Mouse (Mus musculus): ENCODE data around the gene Pold2.

Gene Pold2

DNA sequence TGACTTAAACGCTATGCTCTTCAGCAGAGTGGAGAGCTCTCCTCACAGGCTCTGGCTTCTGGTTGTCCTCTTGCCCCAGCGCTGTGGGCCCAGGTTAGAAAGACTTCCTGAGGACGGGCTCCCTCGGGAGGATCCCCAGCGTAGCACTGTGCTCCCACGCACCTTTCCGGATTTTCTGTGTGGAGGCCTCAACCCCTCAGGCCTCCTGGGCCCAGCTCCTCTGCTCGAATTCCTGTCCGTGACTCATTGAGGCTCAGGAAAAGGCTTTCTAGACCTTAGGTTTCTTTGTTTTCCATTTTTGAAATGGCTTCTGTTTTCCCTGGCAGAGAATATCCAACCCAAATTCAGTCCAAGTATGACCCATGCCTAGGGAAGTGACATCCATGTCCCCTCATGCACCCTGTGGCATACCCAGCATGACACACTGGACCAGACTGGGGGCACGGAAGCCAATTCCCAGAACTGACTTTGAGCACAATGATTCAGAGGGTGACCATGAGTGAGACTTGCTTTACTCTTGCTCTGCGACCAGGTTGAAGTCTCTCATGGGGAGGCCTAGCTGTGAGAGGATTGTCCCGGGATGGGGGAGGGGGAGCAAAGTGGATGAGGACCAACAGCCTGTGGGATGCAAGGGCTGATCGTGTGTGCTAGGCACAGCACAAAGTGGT lies 18.1 kb downstream of the Pold2 start:
- DNase-seq (ENCODE audit: low spot score): no peak

DNA sequence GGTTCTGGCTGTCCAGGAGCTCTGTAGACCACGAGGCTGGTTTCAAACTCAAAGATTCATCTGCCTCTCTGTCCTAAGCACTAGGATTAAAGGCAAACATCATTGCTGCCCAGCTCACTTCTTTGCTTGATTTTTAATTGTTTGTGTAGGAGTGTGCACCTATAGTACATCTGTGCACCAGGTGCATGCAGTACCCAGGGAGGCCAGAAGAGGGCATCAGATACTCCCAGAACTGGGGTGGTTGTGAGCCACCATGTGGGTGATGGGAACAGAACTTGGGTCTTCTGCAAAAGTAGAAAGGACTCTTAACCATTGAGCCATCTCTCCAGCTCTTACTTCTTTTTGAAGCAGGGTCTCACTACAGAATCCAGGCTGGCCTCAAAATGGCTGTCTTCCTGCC lies 19.4 kb downstream of the Pold2 start:
- no peak for DNase-seq (ENCODE audit: low spot score)

DNA sequence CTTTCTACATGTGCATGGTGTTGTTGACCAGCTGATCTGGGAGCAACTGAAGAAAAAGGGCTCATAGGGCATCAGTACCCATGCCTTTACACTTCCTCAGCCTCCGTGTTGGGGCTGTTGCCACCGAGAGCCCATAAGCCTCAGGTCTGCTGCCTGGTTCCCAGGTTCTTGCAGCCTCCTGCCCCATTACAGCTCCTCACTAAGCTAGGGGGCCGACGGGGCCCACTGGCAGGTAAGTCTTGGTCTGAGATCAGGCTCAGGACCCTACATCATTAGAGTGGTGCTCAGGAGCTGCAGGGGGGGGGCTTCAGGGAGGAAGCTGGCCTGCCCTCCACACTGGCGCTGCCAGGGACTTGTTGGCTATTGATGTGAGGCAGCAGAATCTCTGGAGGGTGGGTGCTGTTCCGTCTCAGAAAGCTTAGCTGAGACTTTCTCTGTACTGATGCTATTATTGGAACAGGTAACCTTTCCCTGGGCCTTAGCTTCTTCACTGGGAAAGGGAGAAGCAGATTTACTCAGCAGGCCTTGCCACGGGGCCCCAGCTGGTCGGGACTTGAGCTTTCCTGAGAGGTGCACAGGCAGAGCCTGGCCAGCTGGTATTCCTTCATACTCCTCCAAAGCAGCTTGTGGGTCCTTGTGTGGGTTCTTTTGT lies 21.5 kb downstream of the Pold2 start:
- no peak for DNase-seq (ENCODE audit: low spot score)

DNA sequence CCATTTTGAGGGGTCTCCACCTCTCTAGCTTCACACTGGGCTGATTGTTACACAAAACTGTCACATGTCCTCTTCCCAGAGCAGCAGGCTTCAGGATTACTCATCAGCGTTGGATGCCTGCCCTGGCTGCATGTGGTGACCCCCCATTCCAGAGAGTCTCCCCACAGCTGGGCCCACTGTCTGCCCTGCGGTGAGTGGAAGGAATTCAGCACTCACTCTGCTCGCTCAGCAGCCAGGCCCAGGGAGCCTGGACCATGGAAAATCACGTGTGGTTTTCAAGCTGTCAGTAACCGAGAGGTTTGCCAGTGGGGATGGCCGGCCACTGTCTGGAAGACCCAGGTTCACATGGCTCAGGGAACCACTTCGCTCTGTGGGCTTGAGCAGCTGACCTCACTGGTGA lies 22.2 kb downstream of the Pold2 start:
- peak; percentile 53 for DNase-seq (ENCODE audit: low spot score)

DNA sequence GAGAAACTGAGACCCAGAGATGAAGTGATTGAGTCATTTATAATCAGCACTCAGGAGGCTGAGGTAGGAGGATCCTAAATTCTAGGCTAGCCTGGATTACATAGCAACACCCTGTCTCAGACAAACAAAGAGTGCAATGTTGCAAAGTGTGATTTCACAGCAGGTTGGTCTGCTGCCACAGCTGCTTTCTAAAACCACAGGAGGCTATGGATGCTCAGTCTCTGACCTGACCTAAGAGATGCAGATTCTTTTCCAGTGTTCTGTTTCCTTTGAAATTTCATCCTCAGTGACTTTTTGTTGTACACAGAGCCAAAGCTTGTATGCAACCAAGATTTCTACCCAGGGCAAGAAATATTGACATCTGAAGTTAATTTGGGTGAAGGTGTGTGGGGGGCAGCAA lies 22.6 kb downstream of the Pold2 start:
- DNase-seq (ENCODE audit: low spot score): no peak

DNA sequence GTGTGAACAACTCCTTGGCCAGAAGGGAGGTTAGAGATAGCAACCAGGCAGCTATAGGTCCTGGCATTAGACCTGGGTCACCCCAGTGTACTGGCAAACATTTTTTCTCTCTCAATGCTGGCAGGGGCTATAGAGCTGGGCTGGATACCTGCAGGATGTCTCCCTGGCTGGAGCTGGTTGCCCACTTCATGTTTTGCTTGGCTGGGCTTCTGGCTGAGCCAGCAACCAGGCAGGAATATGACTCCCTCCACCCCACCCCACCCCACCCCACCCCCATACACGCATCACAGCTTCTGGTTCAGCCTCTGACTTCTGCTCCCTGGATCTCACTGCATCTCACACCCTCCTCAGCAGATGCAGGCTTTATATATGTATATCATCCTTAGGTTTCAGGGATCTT lies 25.8 kb downstream of the Pold2 start:
- DNase-seq (ENCODE audit: low spot score): no peak

DNA sequence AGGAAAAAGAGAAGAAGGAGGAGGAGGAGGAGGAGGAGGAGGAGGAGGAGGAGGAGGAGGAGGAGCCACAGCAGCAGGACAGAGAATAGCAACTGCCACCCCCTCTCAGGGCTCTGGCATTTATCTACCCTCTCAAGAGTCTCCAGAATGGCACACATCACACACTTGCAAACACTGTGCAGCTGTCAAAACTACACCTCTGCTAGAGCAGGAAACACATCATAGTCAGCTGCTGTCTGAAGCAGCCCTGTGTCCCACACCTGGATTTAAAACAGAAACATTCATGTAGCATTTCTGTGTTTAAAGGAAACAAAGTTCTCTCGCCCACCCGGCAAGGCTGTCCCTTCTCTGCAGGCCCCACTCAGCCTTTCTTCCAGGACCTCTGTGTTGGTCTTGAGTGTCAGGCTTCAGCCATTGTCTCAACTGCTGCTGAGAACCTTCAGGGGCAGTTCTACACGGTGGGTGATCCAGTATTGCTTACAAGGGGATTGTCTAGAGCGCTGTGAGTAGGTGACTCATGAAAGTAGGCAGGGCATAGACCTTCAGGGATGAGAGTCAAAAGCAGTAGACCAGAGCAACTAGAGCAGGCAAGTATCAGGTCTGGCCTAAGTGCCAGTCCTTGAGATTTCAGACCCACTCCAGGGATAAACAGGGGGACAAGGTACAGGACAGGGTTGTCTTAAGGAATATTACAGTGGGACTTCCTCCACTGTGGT lies 26.9 kb downstream of the Pold2 start:
- DNase-seq (ENCODE audit: low spot score): no peak

DNA sequence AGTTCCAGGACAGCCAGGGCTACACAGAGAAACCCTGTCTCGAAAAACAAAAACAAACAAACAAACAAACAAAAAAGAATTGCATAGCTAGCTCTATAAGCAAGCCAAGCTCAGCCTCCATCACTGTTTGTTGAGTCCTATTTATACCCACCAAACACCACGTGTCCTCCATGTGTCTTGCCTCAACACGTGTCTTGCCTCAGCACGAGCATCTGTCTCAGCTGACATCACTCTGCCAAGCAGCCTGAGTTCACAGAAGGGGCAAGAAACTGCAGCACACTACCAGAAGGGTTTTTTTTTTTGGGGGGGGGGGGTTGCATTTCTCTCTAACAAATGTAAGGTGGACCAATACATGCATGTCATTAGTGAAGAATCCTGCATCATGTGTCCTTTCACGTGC lies 27.6 kb downstream of the Pold2 start:
- DNase-seq (ENCODE audit: low spot score): no peak

DNA sequence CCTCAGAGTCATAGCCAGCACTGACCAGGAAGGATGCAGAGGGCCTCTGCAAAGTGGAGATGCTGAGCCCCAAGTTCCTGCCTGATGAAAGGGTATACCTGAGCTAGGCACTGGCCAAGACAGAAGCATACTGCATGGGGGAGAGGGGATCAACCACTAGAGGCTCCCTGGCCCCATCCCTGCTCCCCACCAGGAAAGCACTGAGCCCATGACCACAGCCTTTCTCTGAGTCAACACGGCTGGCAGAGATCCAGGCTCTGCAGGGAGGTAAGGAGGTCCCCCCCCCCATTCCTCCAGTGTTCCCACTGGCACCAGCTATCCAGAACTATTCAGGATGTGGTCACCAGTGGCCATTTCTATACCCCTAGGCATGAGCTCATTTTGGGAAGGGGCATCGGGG lies 28.8 kb downstream of the Pold2 start:
- DNase-seq (ENCODE audit: low spot score): no peak

DNA sequence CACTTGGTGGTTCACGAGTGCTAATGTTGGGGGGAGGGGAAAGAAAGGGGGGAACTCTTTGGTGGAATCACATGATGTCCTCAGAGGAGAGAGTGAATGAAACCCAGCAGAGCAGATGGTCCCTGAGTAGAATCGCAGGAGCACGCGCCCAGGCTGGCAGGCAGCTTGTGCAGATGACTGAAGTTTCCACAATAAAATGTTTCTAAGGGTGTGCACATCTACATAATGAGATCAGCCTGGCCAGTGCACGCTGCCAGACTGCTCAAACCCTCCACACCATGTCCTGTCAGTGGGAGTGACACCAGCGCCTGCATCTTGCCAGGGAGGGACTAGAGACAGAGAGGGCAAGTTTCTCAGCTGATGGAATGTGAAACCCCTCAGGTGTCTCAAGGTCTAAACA lies 29.4 kb downstream of the Pold2 start:
- DNase-seq (ENCODE audit: low spot score): peak; percentile 47

DNA sequence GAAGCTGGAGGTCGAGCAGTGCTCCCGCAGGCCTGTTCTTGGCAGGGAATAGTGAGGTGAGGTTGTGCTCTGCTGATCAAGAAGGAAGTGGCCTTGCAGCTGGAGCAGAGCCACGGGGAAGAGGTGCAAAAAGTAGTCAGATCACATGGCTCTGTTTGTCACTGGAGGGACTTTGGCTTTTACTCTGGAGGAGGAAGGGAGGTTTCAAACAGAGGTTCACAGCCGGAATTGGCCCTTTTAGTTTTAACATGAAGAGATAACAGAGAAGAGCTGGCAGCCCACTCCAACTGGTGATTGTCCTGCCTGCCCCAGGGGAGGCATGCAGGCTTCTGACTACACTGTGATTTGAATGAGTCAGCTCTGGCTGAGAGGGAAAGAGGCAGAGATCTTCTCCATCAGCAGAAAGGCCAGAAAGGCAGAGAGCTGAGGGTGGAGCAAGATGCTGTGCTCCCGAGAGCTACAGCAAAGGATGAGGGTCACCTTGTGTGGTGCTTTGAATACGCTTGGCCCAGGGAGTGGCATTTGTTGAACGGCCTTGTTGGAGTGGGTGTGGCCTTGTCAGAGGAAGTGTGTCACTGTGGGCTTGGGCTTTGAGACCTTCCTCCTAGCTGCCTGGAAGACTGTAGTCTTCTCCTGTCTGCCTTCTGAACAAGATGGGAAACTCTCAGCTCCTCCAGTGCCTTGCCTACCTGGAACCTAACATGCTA lies 31.3 kb downstream of the Pold2 start:
- DNase-seq (ENCODE audit: low spot score): no peak

DNA sequence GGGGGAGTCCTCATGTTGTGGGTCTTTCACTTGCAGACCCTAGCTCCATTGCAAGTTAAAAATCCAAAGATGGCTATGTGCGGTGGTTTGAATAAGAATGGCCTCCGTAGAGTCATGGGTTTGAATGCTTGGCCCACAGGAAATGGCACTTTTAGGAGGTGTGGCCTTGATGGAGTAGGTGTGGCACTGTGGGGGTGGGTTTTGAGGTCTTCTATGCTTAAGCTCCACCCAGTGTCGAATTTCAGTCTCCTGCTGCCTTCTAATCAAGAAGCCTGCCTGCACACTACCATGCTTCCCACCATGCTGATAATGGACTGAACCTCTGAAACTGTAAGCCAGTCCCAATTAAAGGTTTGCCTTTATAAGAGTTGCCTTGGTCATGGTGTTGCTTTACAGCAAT lies 35.0 kb downstream of the Pold2 start:
- no peak for DNase-seq (ENCODE audit: low spot score)

DNA sequence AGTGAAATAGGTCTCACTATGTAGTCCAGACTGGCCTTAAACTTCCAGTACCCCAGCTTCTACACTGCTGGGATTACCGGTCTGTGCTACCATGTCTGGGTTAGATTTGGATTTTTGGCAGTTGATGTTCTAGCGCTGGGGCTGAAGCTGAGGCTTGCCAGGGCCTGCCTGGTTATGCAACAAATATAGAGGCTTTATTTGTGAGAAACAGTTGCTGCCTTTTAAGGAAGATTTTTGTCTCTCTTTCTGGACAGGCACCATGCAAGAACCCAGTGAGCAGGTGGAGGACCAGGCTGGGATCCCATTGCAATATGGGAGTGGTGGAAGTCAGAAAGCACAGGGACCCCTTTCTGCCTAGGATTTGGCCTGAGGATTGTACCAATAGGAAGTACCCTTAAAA lies 36.3 kb downstream of the Pold2 start:
- DNase-seq (ENCODE audit: low spot score): no peak

DNA sequence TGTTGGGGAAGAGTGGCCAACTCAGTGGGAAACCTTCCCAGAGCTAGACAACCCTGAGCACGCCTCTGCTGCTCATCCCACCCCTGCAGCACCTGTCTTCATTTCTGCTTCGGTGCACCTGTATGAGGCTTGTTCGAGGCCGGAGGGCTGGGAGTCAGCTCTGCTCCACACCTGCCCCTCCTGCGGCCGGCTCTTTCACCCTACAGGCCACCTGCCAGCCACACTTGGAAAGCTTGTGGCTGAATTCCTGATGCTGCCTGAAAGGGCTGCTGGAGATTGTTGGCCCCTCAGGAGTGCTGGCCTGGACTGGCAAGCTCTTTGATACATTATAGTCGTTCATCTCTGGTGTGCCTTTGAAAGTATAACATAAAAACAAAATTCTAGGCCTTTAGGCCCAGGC lies 37.7 kb downstream of the Pold2 start:
- DNase-seq (ENCODE audit: low spot score): no peak

DNA sequence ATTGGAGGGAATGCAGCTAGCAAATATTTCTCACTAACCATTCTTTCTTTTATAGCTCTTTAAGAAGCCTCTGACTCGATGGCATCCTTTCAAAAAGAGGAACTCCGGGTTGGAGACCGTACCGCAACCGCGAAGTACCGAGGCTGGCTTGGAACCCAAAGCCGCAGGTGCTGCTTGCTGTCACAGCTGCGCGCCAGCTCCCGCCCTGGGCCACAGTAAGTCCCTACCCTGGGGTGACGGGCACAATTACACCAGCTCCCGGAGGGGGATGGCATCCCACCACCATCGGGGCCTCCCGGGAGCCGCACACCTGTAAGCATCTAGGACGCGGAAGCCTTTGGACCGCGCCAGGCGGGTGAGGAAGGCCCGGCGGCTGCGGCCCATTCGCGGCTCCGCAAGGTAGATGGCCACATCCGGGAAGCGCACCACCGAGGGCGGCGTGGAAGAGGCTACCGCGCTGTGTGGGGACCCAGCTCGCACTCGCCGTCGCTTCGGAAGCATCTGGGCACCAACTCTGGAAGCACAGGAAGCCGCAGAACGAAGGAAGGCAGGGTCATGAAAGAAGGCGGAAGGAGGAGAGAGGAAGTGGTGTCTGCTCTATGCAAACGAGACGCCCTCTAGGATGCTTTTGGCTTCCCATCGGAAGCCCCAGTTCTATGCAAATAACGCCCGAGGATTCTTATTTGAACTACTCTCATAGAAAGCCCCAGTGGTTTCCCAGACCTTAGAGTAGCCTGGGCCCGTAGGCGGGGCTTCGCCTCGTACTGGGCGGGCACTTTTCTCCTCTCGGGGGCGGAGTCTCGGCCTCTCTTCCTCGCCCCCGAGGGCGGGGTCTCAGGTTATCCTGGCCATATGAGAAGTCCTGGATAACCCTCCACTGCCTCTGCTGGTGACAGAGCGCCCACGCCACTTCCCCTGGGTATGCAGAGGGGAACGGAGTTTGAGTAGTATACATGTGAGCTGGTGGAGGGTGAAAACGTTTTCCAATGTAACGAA lies 40.5 kb downstream of the Pold2 start, which contains the start of gene Polm:
Polm (minus strand) TSS at position 766 of the 996 bp plus-strand sequence.
- peak; percentile 87 for DNase-seq (ENCODE audit: low spot score)

DNA sequence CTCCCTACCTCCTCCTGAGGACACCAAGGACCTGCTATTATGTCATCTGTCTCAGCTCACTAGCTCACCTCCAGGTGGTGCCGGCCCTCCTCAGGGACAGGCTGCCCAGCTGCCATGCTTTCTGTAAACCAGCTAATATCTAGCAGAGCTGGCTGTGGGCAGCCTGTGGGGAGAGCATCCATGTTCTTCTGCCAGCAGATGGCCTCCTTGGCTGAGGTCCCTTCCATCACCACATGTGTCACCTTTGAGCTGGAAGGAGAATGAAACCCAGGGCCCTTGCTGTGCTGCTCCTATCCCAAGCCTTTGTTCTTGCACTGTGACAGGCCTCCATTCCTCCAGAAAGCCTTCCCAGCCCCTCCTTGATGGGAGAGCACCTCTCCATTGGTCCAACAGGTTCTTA lies 42.0 kb downstream of the Pold2 start:
- no peak for DNase-seq (ENCODE audit: low spot score)

DNA sequence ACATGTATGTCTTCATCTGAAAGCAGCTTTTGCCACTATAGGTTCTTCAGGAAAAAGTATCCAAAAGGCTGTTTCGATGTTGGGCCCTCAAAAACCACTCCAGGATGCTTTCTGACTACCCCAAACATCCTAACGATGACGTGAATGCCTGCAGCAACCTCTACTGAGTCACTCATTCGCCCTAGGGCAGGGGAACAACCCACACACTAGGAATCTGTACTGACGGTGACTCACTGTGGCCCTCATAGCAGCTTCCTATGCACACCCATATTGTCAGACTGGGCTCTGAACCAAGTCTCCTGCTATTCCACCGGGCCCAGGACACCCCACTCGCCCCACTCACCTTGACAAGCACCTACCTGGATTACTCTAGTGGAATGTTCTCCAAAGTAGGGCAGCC lies 43.0 kb downstream of the Pold2 start:
- DNase-seq (ENCODE audit: low spot score): no peak

DNA sequence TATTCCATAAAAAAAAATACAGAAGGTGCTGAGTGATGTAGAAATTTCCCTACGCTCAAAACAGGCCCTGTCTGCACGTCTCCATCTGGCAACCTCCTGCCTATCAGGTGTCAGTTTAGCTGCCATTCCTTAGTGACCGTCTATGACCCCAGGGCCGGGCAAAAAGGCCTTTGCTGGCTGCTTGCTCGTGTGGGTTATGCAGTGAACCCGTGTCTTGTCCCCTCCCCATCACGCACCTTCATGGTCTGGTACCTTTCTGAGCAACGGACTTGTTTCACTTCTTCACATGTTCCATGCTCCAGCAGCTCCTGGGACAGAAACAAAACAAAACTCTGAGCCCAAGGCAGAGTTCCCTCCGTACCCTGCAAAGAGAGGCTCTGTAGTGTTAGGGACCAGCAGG lies 43.6 kb downstream of the Pold2 start:
- no peak for DNase-seq (ENCODE audit: low spot score)

DNA sequence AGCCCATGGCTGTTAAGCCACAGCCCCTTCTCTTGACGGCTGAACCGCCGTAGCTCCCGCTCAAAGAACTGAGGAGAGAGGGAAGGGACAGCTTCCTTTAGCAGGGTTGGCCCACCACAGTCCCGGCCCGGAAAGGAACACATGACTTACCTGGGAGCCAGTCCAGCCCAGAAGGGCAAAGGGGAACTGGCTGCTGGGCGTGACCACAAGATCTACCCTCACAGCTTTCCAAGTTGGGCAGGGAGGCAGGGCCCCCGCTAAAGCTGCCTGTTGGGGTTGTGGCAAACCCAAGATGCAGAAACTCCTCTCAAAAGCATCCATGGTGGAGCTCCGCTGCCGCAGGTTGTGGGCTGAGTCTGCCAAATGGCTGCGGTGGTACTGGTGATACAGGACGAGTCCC lies 48.8 kb downstream of the Pold2 start:
- DNase-seq (ENCODE audit: low spot score): no peak

DNA sequence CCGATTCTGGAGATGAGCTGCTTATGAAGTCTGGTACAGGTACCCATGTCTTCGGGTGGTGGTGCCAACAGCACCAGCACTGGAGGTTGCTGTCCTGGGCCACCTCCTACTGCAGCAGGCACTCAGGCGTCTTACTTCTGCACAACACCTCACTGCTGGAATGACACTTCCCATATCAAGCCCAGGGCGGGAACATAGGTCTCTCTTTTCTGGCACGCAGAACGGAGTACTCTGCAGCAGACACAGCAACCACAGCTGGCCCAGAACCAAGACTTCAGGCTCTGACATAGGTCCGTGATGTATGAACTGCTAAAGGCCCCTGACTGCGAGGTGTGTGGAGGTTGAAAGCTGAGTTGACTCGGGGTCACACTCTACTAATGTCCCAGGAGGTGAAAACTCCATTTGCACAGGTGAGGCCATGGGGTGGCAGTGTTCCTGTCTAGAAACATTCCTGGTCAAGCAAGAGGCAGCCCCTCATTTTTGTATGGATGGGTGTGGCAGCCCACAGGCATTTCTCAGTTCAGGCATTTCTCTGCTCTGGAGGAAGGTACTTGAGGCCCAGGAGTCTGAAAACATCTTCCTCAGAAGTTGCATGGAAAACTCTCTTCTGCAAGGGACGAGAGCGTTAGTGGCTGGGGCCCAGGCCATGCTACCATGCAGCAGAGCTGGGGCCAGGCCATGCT lies 49.4 kb downstream of the Pold2 start:
- no peak for DNase-seq (ENCODE audit: low spot score)

DNA sequence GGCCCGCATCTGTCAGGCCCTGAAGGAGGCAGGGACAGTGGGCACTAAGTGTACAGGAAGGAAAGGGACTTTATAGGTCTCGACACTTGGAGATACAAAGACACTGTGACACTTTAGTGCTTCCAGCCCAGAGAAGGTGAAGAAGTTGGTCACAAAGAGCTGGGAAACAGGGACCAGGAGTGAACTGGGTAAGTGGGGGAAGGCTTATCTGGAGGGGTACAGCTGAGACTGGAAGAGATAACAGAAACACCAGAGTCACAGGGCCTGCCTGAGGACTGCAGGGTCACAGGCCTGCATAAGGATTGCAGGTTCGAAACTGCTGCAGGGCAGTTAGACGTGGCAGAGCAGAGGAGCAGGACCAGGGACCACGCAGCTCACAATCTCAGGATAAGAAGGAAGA lies 50.2 kb downstream of the Pold2 start:
- DNase-seq (ENCODE audit: low spot score): no peak

Measured in left cerebral cortex, adult 11 months (tissue).